Mouse (Mus musculus): Measurements from ENCODE around the gene Atp13a1. TPM values are rescaled to one million over a fixed set of nuclear protein-coding genes. Genes with fewer than 3 reads are reported as not detected.
A peak's percentile ranks its signal among the peaks of the same experiment; 100 is the strongest.

Atp13a1 gene
- 53.5 and 55.3 TPM in 2 replicates for polyA plus RNA-seq (2016; fragmentation: Nextera tagmentation; extraction: Ambion mirVana)

DNA sequence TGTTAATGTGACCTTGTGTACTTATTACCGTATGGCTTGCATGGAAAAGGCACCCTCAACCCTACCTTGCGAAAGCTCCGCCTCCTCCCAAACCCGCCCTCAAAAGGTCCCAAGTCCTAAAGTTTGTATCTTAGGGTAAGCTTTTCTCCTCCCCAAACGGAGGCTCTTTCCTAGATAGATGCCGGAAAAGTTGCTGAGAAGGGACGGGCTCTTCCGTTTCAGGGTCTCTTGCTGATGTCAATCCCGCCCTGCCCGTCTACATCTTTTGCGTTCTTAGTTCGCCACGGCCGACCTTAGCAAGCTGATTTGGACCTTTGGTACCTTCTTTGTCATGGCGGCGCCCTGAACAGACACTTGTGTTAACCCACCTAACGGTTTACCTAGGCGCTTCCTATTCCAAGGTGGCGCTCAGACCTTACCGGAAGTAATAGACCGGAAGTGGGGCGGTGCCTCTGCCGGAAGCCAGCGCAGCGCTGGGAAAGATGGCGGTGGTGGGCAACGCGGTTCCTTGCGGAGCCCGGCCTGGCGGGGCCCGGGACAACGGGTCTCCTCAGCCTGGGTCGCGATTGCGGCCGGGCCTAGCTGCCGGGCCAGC lies at the start of gene Atp13a1, which contains the start of gene Zfp866:
Gene Atp13a1, plus strand, starts transcription at position 391 of the 595 bp plus-strand sequence.
Gene Zfp866, minus strand, starts transcription at position 406 of the 595 bp plus-strand sequence.
- Histone ChIP-seq H3K4me1 (peaks cover 17% of the 10 kb centered on the region), H3K9ac (peak within 1 kb of the TSS; percentile 93), H3K4me3 (replicated peaks) (peak within 1 kb of the TSS; percentile 100), H3K9me3 (no peaks in the 10 kb centered on the region), H3K27ac (peak within 1 kb of the TSS; percentile 84), H3K36me3 (replicated peaks) (peaks cover 27% of the 10 kb centered on the region), H3K27me3 (no peaks in the 10 kb centered on the region), H3K4me2 (peak within 1 kb of the TSS; percentile 75)
- peak; percentile 93 for ATAC-seq (ENCODE audit: low FRiP score)
- WGBS, result under 1% methylated on average over 38 of the region's 38 CpGs

- H3K4me1 ChIP-seq, result no peaks in the 10 kb centered on the region
- H3K4me2 ChIP-seq, result no peak overlapping the region
- no peak overlapping the region for H3K9ac ChIP-seq
- H3K4me3 ChIP-seq (replicated peaks), result no peak overlapping the region
- no peak for ATAC-seq (ENCODE audit: low FRiP score)
- H3K27ac ChIP-seq, result no peak overlapping the region
- H3K36me3 ChIP-seq (replicated peaks), result peaks cover 16% of the 10 kb centered on the region
- WGBS, result 79% methylated on average over 2 of the region's 2 CpGs
- H3K27me3 ChIP-seq, result no peaks in the 10 kb centered on the region
- H3K9me3 ChIP-seq, result no peaks in the 10 kb centered on the region
Observed at GRCm38 (mm10) chr8:69741231-69741630, 49.7 kb upstream of the Atp13a1 start.

DNA sequence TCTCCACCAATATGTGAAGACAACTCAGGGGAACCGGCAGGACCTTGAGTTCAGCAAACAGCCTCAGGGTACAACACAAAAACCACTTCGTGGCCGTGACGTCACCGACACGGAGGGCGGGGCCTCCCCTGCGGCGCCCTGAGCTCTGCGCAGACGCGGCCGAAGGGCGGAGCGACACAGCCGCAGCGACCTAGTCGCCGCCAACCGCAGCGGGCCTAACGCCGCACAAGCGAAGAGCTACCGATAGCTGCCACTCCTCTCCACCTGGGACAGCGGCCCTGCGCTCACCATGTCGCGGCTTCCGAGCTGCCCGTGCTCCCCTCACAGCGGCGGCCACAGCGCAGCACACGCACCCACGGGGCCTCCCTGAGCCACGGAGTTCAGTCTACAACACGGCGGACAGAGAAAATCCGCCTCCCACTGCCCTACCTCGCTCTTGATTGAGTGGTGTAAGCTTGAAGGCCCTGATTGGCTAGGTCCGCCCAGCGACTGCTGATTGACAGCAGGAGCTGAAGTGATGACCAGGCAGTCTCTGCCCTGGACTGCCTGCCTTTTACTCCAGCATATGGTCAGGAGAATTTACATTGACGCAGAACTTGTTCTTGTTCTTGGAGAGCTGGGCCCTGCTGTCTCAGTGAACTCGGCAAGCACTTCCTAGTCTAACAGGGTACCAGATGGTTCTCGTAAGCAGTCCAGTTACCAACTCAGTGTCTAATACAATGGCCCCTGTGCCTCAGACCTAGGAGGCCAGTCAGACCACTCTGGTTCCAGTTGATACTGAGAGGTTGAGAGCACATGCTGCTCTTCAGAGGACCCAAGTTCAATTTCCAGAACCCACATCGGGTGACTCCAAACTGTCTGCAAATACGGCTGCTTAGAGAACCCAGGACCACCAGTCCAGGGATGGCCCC lies 41.2 kb upstream of the Atp13a1 start, which contains the start of gene Zfp963:
Gene Zfp963, minus strand, starts transcription at position 427 of the 911 bp plus-strand sequence.
- Histone ChIP-seq H3K27me3 (no peaks in the 10 kb centered on the region), H3K27ac (peak within 1 kb of the TSS; percentile 99), H3K9ac (peak within 1 kb of the TSS; percentile 83), H3K36me3 (replicated peaks) (0 out of 2 replicates have a peak, but pooled peaks cover 4% of the 10 kb centered on the region), H3K4me3 (replicated peaks) (peak within 1 kb of the TSS; percentile 69), H3K4me1 (peaks cover 13% of the 10 kb centered on the region), H3K9me3 (no peaks in the 10 kb centered on the region), H3K4me2 (peak within 1 kb of the TSS; percentile 56)
- WGBS, result 4% methylated on average over 48 of the region's 48 CpGs
- peak; percentile 98 for ATAC-seq (ENCODE audit: low FRiP score)

DNA sequence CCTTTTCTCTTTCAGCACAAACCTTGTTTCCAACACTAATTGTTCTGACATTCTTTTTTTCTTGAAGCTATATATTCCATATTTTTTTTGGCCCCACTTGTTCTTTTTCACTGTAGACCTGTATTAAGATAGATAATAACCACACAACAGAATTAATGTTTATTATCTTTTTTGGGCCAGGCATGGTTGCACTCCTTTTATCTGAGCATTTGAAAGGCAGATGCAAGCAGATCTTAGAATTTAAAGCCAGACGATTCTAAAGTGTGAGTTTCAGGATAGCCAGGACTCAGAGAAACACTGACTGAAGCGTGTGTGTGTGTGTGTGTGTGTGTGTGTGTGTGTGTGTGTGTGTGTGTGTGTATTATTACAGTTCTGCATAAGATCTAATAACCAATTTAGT lies 38.5 kb upstream of the Atp13a1 start:
- WGBS, result 94% methylated on average over 2 of the region's 2 CpGs
- Histone ChIP-seq H3K4me2 (no peak overlapping the region), H3K27ac (no peak overlapping the region), H3K9me3 (no peaks in the 10 kb centered on the region), H3K4me1 (peaks cover 13% of the 10 kb centered on the region), H3K27me3 (no peaks in the 10 kb centered on the region), H3K4me3 (replicated peaks) (no peak overlapping the region), H3K36me3 (replicated peaks) (peaks cover 20% of the 10 kb centered on the region), H3K9ac (no peak overlapping the region)
- ATAC-seq (ENCODE audit: low FRiP score), result no peak

- Histone ChIP-seq H3K27ac (no peak overlapping the region), H3K4me3 (replicated peaks) (no peak overlapping the region), H3K9ac (no peak overlapping the region), H3K27me3 (no peaks in the 10 kb centered on the region), H3K4me2 (no peak overlapping the region), H3K9me3 (no peaks in the 10 kb centered on the region), H3K4me1 (no peaks in the 10 kb centered on the region), H3K36me3 (replicated peaks) (peaks cover 48% of the 10 kb centered on the region)
- ATAC-seq (ENCODE audit: low FRiP score), result no peak
- 97% methylated on average over 5 of the region's 5 CpGs for WGBS
Observed at GRCm38 (mm10) chr8:69758316-69758715, 32.6 kb upstream of the Atp13a1 start.

- Histone ChIP-seq H3K36me3 (replicated peaks) (peaks cover 65% of the 10 kb centered on the region), H3K9ac (no peak overlapping the region), H3K4me2 (no peak overlapping the region), H3K4me1 (no peaks in the 10 kb centered on the region), H3K27ac (no peak overlapping the region), H3K4me3 (replicated peaks) (no peak overlapping the region), H3K9me3 (peaks cover 11% of the 10 kb centered on the region; the same call in 1 of the 2 replicates), H3K27me3 (no peaks in the 10 kb centered on the region)
- no peak for ATAC-seq (ENCODE audit: low FRiP score)
- WGBS, result 90% methylated on average over 4 of the region's 4 CpGs
Observed at GRCm38 (mm10) chr8:69761814-69762445, 29.0 kb upstream of the Atp13a1 start.

- Histone ChIP-seq H3K27me3 (no peaks in the 10 kb centered on the region), H3K36me3 (replicated peaks) (peaks cover 40% of the 10 kb centered on the region), H3K4me3 (replicated peaks) (no peak overlapping the region), H3K4me2 (no peak overlapping the region), H3K9ac (no peak overlapping the region), H3K4me1 (peaks cover 28% of the 10 kb centered on the region), H3K9me3 (peaks cover 5% of the 10 kb centered on the region; the same call in 1 of the 2 replicates), H3K27ac (no peak overlapping the region)
- no peak for ATAC-seq (ENCODE audit: low FRiP score)
- 93% methylated on average over 9 of the region's 9 CpGs for WGBS
Observed at GRCm38 (mm10) chr8:69771221-69771620, 19.7 kb upstream of the Atp13a1 start.

- Histone ChIP-seq H3K4me2 (no peak overlapping the region), H3K4me1 (peaks cover 28% of the 10 kb centered on the region), H3K9ac (peak overlapping the region; percentile 17; the same call in 1 of the 2 replicates), H3K27ac (no peak overlapping the region), H3K36me3 (replicated peaks) (peaks cover 32% of the 10 kb centered on the region), H3K4me3 (replicated peaks) (no peak overlapping the region), H3K9me3 (no peaks in the 10 kb centered on the region), H3K27me3 (no peaks in the 10 kb centered on the region)
- 87% methylated on average over 2 of the region's 2 CpGs for WGBS
- no peak for ATAC-seq (ENCODE audit: low FRiP score)
Observed at GRCm38 (mm10) chr8:69772106-69772505, 18.9 kb upstream of the Atp13a1 start.

DNA sequence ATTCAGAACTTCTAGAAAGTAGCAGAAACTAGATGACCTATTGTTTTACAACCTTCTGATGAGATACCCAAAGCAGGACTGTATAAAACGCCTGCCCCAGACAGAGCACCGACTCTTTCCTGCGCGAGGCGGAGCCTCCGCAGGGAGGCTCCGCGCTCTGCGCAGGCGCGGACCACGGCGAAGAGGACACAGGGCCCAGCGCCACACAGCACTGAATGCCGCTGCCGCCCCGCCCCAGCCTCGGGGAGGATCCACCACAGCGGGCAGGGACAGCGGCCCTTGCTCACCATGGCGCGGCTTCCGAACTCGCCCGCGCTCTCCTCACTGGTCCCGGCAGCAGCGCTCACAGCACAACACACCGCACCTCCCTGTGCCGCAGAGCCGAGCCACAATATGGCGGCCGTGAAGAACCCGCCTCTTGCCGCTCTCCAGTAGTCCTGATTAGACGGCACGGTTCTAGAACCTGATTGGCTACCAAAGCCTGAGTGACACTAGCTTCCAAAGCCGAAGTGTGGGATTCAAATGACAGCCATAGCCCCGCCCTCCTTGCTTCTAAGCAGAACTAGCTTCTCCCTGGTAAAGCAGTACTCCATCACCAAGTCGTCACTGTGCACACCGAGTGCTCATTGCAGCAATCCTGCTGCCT lies 16.3 kb upstream of the Atp13a1 start, which contains the start of gene Gm20422:
Gene Gm20422, minus strand, starts transcription at position 384 of the 646 bp plus-strand sequence.
- H3K4me1 ChIP-seq, result peaks cover 28% of the 10 kb centered on the region
- H3K4me2 ChIP-seq, result peak within 1 kb of the TSS; percentile 63
- under 1% methylated on average over 41 of the region's 41 CpGs for WGBS
- no peaks in the 10 kb centered on the region for H3K9me3 ChIP-seq
- H3K27ac ChIP-seq, result peak within 1 kb of the TSS; percentile 100
- no peaks in the 10 kb centered on the region for H3K27me3 ChIP-seq
- peak within 1 kb of the TSS; percentile 84 for H3K9ac ChIP-seq
- H3K4me3 ChIP-seq (replicated peaks), result peak within 1 kb of the TSS; percentile 80
- peak; percentile 99 for ATAC-seq (ENCODE audit: low FRiP score)
- H3K36me3 ChIP-seq (replicated peaks), result peaks cover 7% of the 10 kb centered on the region

DNA sequence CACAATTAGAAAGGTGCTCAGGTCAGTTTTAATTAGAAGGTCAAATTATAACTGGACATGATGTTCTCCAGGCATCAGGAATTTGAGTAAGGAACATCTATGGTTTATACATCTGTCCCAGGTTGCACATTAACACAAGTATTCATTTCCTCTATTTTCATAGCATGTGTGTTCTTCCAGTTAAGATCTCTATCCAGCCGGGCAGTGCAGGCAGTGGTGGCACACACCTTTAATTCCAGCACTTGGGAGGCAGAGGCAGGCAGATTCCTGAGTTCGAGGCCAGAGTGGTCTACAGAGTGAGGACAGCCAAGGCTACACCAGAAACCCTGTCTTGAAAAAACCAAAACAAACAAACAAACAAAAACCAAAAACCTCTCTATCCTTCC lies 15.8 kb upstream of the Atp13a1 start:
- H3K27ac ChIP-seq, result peak overlapping the region; percentile 100; the same call in 1 of the 2 replicates
- H3K4me3 ChIP-seq (replicated peaks), result peak overlapping the region; percentile 80
- H3K4me2 ChIP-seq, result peak overlapping the region; percentile 39
- 59% methylated on average over 2 of the region's 2 CpGs for WGBS
- H3K36me3 ChIP-seq (replicated peaks), result 0 out of 2 replicates have a peak, but pooled peaks cover 2% of the 10 kb centered on the region
- H3K4me1 ChIP-seq, result peaks cover 28% of the 10 kb centered on the region
- H3K9ac ChIP-seq, result peak overlapping the region; percentile 84; the same call in 1 of the 2 replicates
- no peak; the same call in 1 of the 2 replicates for ATAC-seq (ENCODE audit: low FRiP score)
- no peaks in the 10 kb centered on the region for H3K9me3 ChIP-seq
- no peaks in the 10 kb centered on the region for H3K27me3 ChIP-seq

DNA sequence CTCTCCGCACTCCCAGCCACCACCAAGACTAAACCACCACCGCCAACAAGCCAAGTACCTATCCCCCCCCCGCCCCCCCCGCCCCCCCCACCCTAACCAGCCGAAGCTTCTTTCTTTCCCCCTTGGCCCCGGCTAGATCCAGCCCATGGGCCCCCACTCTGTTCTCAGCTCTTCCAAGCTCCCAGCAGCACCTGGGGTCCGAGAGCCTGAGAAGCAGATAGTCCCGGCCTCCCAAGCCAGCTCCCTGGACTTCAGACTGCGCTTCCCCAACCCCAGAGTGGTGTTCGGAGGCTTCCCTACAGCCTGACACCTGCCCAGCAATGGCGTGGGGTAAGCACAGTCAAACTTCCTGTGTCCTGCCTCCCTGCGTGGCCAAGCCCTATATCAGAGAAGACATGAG lies 13.9 kb upstream of the Atp13a1 start:
- Histone ChIP-seq H3K36me3 (replicated peaks) (no peaks in the 10 kb centered on the region), H3K4me2 (no peak overlapping the region), H3K27me3 (no peaks in the 10 kb centered on the region), H3K9ac (no peak overlapping the region), H3K4me3 (replicated peaks) (no peak overlapping the region), H3K9me3 (no peaks in the 10 kb centered on the region), H3K27ac (no peak overlapping the region), H3K4me1 (peaks cover 21% of the 10 kb centered on the region)
- 72% methylated on average over 10 of the region's 12 CpGs for WGBS
- no peak for ATAC-seq (ENCODE audit: low FRiP score)

Data from forebrain, embryonic 12.5 days (tissue).